Mouse (Mus musculus): ENCODE data around the gene Hist2h2aa1.

- TF ChIP-seq GATA1 (IDR thresholded peaks at IDR 0.05; ENCODE audit: borderline replicate concordance, low read length) = no peak
- TF ChIP-seq FLI1 (IDR thresholded peaks at IDR 0.05; ENCODE audit: low read length) = no peak
These were observed 7.3 kb upstream of the Hist2h2aa1 start for GRCm38 (mm10) chr3:96237904-96238511.

Data from megakaryocyte, embryonic 14.5 days (primary cell).